Mouse (Mus musculus) retina, embryonic 14.5 days (tissue): ENCODE measurements around the gene Ephb6.
A peak's percentile ranks its signal among the peaks of the same experiment; 100 is the strongest.
"Not testable (repeated sequence)": the region's sequence is repeated elsewhere in the genome, so short reads cannot be mapped to it uniquely, and the experiment has no call there.

Source experiments
- DNase-seq: peaks from one replicate; pipeline ENCODE4 v3.0.0-alpha.2; 2015; ENCODE audit warnings: low spot score

Gene Ephb6

GRCm38 (mm10) chr6:41605061-41605793, at the start of gene Ephb6:
Gene Ephb6, plus strand, starts transcription at chr6:41605482.
- peak; percentile 85 for DNase-seq

- peak; percentile 54 for DNase-seq
Observed at GRCm38 (mm10) chr6:41556389-41556788, 48.9 kb upstream of the Ephb6 start.

GRCm38 (mm10) chr6:41557468-41557867, 47.8 kb upstream of the Ephb6 start:
- DNase-seq: no peak

- DNase-seq: no peak
Observed at GRCm38 (mm10) chr6:41558271-41558670, 47.0 kb upstream of the Ephb6 start.

GRCm38 (mm10) chr6:41559331-41559730, 46.0 kb upstream of the Ephb6 start:
- DNase-seq: no peak

- no peak for DNase-seq
Observed at GRCm38 (mm10) chr6:41560273-41560672, 45.0 kb upstream of the Ephb6 start.

- DNase-seq: no peak
Observed at GRCm38 (mm10) chr6:41562598-41562997, 42.7 kb upstream of the Ephb6 start.

- DNase-seq: not testable (repeated sequence)
Observed at GRCm38 (mm10) chr6:41563104-41563951, 42.0 kb upstream of the Ephb6 start.

- no peak for DNase-seq
Observed at GRCm38 (mm10) chr6:41565261-41565660, 40.0 kb upstream of the Ephb6 start.

- DNase-seq: no peak
Observed at GRCm38 (mm10) chr6:41566965-41567364, 38.3 kb upstream of the Ephb6 start.

GRCm38 (mm10) chr6:41569078-41569477, 36.2 kb upstream of the Ephb6 start:
- DNase-seq: no peak

GRCm38 (mm10) chr6:41576526-41577097, 28.7 kb upstream of the Ephb6 start:
- DNase-seq: no peak

- no peak for DNase-seq
Observed at GRCm38 (mm10) chr6:41577297-41577696, 28.0 kb upstream of the Ephb6 start.

- DNase-seq: peak; percentile 28
Observed at GRCm38 (mm10) chr6:41581295-41581694, 24.0 kb upstream of the Ephb6 start.

- DNase-seq: no peak
Observed at GRCm38 (mm10) chr6:41582189-41582588, 23.1 kb upstream of the Ephb6 start.

GRCm38 (mm10) chr6:41604401-41605050, 756 bp upstream of the Ephb6 start:
- peak; percentile 86 for DNase-seq

- no peak for DNase-seq
Observed at GRCm38 (mm10) chr6:41605794-41606104, 467 bp downstream of the Ephb6 start.

GRCm38 (mm10) chr6:41606214-41606613, 932 bp downstream of the Ephb6 start:
- DNase-seq: peak; percentile 23

- DNase-seq: no peak
Observed at GRCm38 (mm10) chr6:41607637-41608036, 2.4 kb downstream of the Ephb6 start.

GRCm38 (mm10) chr6:41620173-41620798, 15.0 kb downstream of the Ephb6 start:
- DNase-seq: no peak

GRCm38 (mm10) chr6:41621241-41621990, 16.1 kb downstream of the Ephb6 start:
- no peak for DNase-seq
